Mouse (Mus musculus) intestine, embryonic 14.5 days (tissue): Measurements from ENCODE around the gene Tmem120a. TPM values are rescaled to one million over a fixed set of nuclear protein-coding genes. Genes with fewer than 3 reads are reported as not detected.

Experiments used
- ATAC-seq: fragments of 200-750 bp; cut with Nextera tagmentation; replicated peaks from 2 replicates; pipeline ENCODE4 v1.8.0; 2017; ENCODE audit warnings: low read depth, moderate number of reproducible peaks, moderate TSS enrichment, moderate library complexity; ENCODE audit not compliant: low FRiP score, low TSS enrichment
- DNase-seq: peaks from one replicate; pipeline ENCODE4 v3.0.0-alpha.2; 2018; ENCODE audit warnings: low spot score
- H3K27ac ChIP-seq: fragments of 300-500 bp; sonication (generic); 2 replicates; pipeline ENCODE4 v1.5.1; 2014; ENCODE audit warnings: low read depth, mild to moderate bottlenecking, control low read depth
- H3K27me3 ChIP-seq: fragments of 300-500 bp; sonication (generic); replicated peaks from 2 replicates; pipeline ENCODE4 v1.6.1; 2014; ENCODE audit warnings: low read length, control low read depth; ENCODE audit not compliant: control insufficient read depth, insufficient read depth
- H3K36me3 ChIP-seq: fragments of 300-500 bp; sonication (generic); 2 replicates; pipeline ENCODE4 v1.6.1; 2014; ENCODE audit warnings: low read length, control low read depth; ENCODE audit not compliant: control insufficient read depth, insufficient read depth
- H3K4me1 ChIP-seq: fragments of 300-500 bp; sonication (generic); replicated peaks from 2 replicates; pipeline ENCODE4 v1.6.1; 2014; ENCODE audit warnings: low read length, control low read depth, mixed read lengths; ENCODE audit not compliant: control insufficient read depth, insufficient read depth
- H3K4me2 ChIP-seq: fragments of 300-500 bp; sonication (generic); 2 replicates; pipeline ENCODE4 v1.6.1; 2014; ENCODE audit warnings: low read length
- H3K4me3 ChIP-seq: fragments of 300-500 bp; sonication (generic); 2 replicates; pipeline ENCODE4 v1.5.1; 2014; ENCODE audit warnings: low read depth, low read length, control low read depth, mixed read lengths
- H3K9ac ChIP-seq: fragments of 300-500 bp; sonication (generic); 2 replicates; pipeline ENCODE4 v1.6.1; 2014; ENCODE audit warnings: mild to moderate bottlenecking, low read length
- H3K9me3 ChIP-seq: fragments of 300-500 bp; sonication (generic); 2 replicates; pipeline ENCODE4 v1.6.1; 2016; ENCODE audit warnings: low read length, control low read depth; ENCODE audit not compliant: control insufficient read depth
- WGBS: fragments of 180-500 bp; shearing (Covaris S2); extraction: QIAGEN DNeasy Blood & Tissue Kit; methylation state at CpG from one replicate; pipeline ENCODE4 v1.1.7; 2014; 5-methylcytosine and 5-hydroxymethylcytosine counted together
- polyA plus RNA-seq: library from polyadenylated mRNA; unstranded; fragments of >200 nt; fragmentation: Nextera tagmentation; extraction: Ambion mirVana; gene quantifications from 2 replicates; pipeline ENCODE4 v1.2.1, GENCODE M21; 2014

Gene Tmem120a
- polyA plus RNA-seq, 1 experiment from 2014 or later: 40.9 TPM

DNA sequence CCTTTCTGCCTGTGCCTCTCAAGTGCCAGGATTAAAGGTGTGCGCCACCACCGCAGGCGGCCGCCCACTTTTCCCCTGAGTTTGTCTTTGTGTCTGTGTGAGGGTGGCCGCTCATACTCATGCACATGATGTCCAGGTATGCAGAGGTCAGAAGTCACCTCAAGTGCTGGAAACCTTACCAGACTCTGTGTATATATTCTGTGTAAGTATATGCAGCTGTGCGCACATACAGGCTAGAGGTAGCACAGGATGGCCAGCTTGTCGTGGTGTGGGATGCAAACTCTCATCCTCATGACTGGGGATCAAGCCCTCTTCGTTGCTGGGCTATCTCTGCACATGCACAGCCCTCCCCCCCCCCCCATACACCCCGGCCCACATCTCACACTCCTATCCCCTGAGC is 16.4 kb downstream of the Tmem120a start:
- no peak for DNase-seq
- Histone ChIP-seq H3K36me3 (peaks cover 41% of the 10 kb centered on the region), H3K9ac (no peak overlapping the region), H3K4me2 (no peak overlapping the region), H3K27me3 (no peaks in the 10 kb centered on the region), H3K4me1 (peaks cover 25% of the 10 kb centered on the region), H3K27ac (no peak overlapping the region), H3K9me3 (no peaks in the 10 kb centered on the region), H3K4me3 (no peak overlapping the region)
- 89% methylated on average over 9 of the region's 9 CpGs for WGBS
- no peak for ATAC-seq

DNA sequence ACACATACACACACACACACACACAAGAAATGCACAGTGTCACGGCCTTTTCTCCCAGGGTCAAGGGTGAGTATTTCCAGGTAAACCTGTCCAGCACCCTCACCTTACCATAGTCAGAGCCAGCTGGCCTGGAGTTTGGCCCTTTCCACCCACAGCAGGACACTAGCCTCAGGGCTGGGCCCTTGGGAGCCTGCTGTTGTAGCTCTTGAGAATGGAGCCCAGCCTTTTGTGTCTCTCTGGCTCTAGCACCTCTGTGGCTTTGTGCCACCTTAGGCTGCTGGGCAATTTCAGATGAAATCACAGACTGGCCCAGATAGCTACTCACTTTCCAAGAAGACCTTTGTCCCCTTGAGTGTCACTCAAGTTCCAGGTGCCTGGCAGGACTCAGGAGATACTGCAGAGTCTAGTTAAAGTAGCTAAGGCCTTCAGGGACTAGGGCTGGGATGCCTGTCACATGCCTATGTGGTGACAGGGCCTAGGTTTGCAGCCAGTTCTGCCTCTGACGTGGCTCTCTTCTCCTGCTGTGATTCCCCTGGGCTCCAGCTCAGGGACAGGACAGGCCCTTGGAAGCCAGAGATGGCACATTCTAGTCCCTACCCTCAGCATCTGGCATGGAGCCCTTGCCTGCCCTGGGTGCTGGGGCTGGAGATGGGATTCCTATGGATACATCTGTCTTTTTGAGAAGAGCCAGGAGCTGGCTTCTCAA is 17.5 kb downstream of the Tmem120a start:
- no peak overlapping the region for H3K9ac ChIP-seq
- no peaks in the 10 kb centered on the region for H3K9me3 ChIP-seq
- no peak overlapping the region for H3K27ac ChIP-seq
- no peak overlapping the region for H3K4me2 ChIP-seq
- H3K4me1 ChIP-seq: peaks cover 25% of the 10 kb centered on the region
- DNase-seq: no peak
- peaks cover 30% of the 10 kb centered on the region for H3K36me3 ChIP-seq
- 70% methylated on average over 2 of the region's 2 CpGs for WGBS
- ATAC-seq: no peak
- no peak overlapping the region for H3K4me3 ChIP-seq
- no peaks in the 10 kb centered on the region for H3K27me3 ChIP-seq

DNA sequence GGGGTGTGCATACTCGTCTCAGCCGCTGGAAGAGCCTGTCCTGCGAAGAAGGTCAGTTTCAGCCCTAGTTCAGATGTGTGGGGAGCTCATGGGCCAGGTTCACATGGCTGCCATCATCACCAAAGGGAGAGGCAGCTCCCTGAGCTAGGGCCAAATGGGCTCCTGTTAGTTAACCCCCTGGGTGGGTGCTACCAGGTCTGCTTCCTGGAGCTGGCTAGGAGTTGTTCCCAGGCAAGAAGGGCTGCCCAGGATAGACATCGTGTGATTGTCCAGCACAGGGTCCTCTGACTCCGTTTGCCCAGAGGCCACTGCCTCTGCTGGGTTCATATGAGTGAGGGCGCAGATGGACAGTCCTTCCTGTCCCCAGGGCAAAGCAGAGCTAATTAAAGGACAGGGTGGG is 18.3 kb downstream of the Tmem120a start:
- H3K9me3 ChIP-seq: no peaks in the 10 kb centered on the region
- peak overlapping the region; percentile 80 for H3K27ac ChIP-seq
- H3K4me2 ChIP-seq: peak overlapping the region; percentile 46
- H3K27me3 ChIP-seq: no peaks in the 10 kb centered on the region
- H3K36me3 ChIP-seq: peaks cover 22% of the 10 kb centered on the region
- DNase-seq (no peak), ATAC-seq (no peak)
- peak overlapping the region; percentile 29 for H3K9ac ChIP-seq
- WGBS: 38% methylated on average over 6 of the region's 6 CpGs
- peak overlapping the region; percentile 15 for H3K4me3 ChIP-seq
- peaks cover 25% of the 10 kb centered on the region for H3K4me1 ChIP-seq

GRCm38 (mm10) chr5:135725391-135725841 is 18.8 kb downstream of the Tmem120a start:
- H3K36me3 ChIP-seq: peaks cover 16% of the 10 kb centered on the region
- H3K9me3 ChIP-seq: no peaks in the 10 kb centered on the region
- H3K4me3 ChIP-seq: peak overlapping the region; percentile 15; the same call in 1 of the 2 replicates
- 0 out of 2 replicates have a peak overlapping the region, but pooled peaks have one; percentile 29 for H3K9ac ChIP-seq
- H3K27ac ChIP-seq: peak overlapping the region; percentile 80
- peaks cover 25% of the 10 kb centered on the region for H3K4me1 ChIP-seq
- ATAC-seq (peak; percentile 70), DNase-seq (peak; percentile 65)
- H3K4me2 ChIP-seq: peak overlapping the region; percentile 46
- no peaks in the 10 kb centered on the region for H3K27me3 ChIP-seq
- 12% methylated on average over 8 of the region's 8 CpGs for WGBS

GRCm38 (mm10) chr5:135724536-135725322 is 19.5 kb downstream of the Tmem120a start:
- peak overlapping the region; percentile 46 for H3K4me2 ChIP-seq

GRCm38 (mm10) chr5:135723165-135723751 is 21.0 kb downstream of the Tmem120a start:
- WGBS: 51% methylated on average over 3 of the region's 3 CpGs
- Histone ChIP-seq H3K27ac (no peak overlapping the region), H3K9ac (no peak overlapping the region), H3K4me3 (no peak overlapping the region), H3K36me3 (peaks cover 5% of the 10 kb centered on the region; the same call in 1 of the 2 replicates), H3K9me3 (no peaks in the 10 kb centered on the region), H3K27me3 (no peaks in the 10 kb centered on the region), H3K4me2 (no peak overlapping the region), H3K4me1 (peaks cover 25% of the 10 kb centered on the region)
- no peak for ATAC-seq
- no peak for DNase-seq

More at GRCm38 (mm10) chr5:135724536-135725322, 19.5 kb downstream of the Tmem120a start:
- Histone ChIP-seq H3K4me1 (peaks cover 25% of the 10 kb centered on the region), H3K36me3 (peaks cover 11% of the 10 kb centered on the region), H3K9ac (no peak overlapping the region), H3K9me3 (no peaks in the 10 kb centered on the region), H3K27me3 (no peaks in the 10 kb centered on the region), H3K27ac (peak overlapping the region; percentile 80), H3K4me3 (no peak overlapping the region)
- DNase-seq: peak; percentile 58
- ATAC-seq: peak; percentile 38; the same call in 1 of the 2 replicates
- 18% methylated on average over 9 of the region's 9 CpGs for WGBS

- H3K4me1 ChIP-seq: peaks cover 25% of the 10 kb centered on the region
- no peak overlapping the region for H3K4me3 ChIP-seq
- H3K9me3 ChIP-seq: no peaks in the 10 kb centered on the region
- H3K27me3 ChIP-seq: no peaks in the 10 kb centered on the region
- WGBS: 82% methylated on average over 11 of the region's 11 CpGs
- DNase-seq: no peak
- no peak overlapping the region for H3K9ac ChIP-seq
- H3K27ac ChIP-seq: no peak overlapping the region
- no peak overlapping the region for H3K4me2 ChIP-seq
- H3K36me3 ChIP-seq: peaks cover 17% of the 10 kb centered on the region
- no peak for ATAC-seq
These were observed 22.1 kb downstream of the Tmem120a start for GRCm38 (mm10) chr5:135722121-135722520.

GRCm38 (mm10) chr5:135721076-135721475 is 23.2 kb downstream of the Tmem120a start:
- ATAC-seq (no peak), DNase-seq (no peak)
- no peak overlapping the region for H3K27ac ChIP-seq
- WGBS: 93% methylated on average over 8 of the region's 8 CpGs
- peaks cover 27% of the 10 kb centered on the region for H3K36me3 ChIP-seq
- H3K4me2 ChIP-seq: no peak overlapping the region
- no peaks in the 10 kb centered on the region for H3K27me3 ChIP-seq
- H3K4me3 ChIP-seq: no peak overlapping the region
- no peak overlapping the region for H3K9ac ChIP-seq
- H3K9me3 ChIP-seq: no peaks in the 10 kb centered on the region
- H3K4me1 ChIP-seq: peaks cover 17% of the 10 kb centered on the region
